8 mouse cellular contexts compared by ENCODE assay signal in the genomic region with DNA sequence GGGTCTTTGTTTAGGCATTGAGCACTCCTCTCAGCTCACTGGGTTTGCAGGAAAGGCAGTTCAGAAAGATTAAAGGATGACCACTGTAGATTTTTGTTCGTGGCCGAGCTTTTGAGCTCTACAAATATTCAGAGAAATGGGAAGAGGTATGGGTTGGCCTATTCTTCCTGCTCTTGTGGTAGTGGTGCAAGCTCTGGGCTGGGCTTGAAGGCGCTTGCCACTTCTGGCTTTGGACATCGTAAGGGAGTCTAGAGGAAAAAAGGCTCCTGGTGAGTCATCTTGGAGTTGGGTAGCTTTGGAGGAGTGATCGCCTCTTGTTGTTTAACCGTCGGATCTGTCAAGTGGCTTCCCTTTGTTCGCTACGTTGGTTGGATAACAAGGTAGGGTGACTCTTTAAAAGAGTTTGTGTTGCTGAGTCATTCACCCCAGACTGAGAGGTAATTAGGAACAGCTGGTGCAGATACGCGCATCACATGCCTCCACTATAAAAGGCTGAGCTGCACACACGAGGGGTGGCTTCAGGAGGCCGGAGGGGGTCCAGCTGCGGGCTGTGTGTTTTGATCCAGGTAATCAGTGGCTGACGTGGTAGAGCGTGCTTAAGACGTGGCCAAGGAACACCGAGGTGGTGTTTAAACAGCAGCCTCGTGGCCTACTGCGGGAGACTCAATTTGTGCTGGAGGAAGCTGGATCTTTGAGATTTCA. TPM values are rescaled to one million over a fixed set of nuclear protein-coding genes. Genes with fewer than 3 reads are reported as not detected.
DNase-seq lines count a peak whose midpoint lies in the region; ATAC-seq and TF ChIP-seq lines count a peak whose summit lies in the region.

No protein-coding gene starts in this region.

- no peak for TF ChIP-seq CTCF in left cerebral cortex, adult 2 months (IDR thresholded peaks at IDR 0.05)
- no peak for TF ChIP-seq CTCF in forebrain, postnatal 0 days (IDR thresholded peaks at IDR 0.05; ENCODE audit: low read depth)

- no peak for TF ChIP-seq POLR2A in limb, embryonic 14.5 days (IDR thresholded peaks at IDR 0.05; ENCODE audit: borderline replicate concordance, extremely low read depth, insufficient read depth, insufficient read length)

- intact Hi-C loops in left cerebral cortex, adult 2 months (cut with DNase I), result loop anchor here (5.0 kb wide), 2 partner anchors 98 to 193 kb away; no protein-coding TSS in a partner anchor

- H3K27ac ChIP-seq in left cerebral cortex, adult 2 months, result peak overlapping the region; percentile 83
- H3K27ac ChIP-seq in forebrain, postnatal 0 days (ENCODE audit: low read depth, low read length), result peak overlapping the region; percentile 91
- peak overlapping the region; percentile 96 for H3K27ac ChIP-seq in hindbrain, embryonic 14.5 days
- peak overlapping the region; percentile 83 for H3K27ac ChIP-seq in limb, embryonic 14.5 days (replicated peaks; ENCODE audit: low read depth, low read length)
- peak overlapping the region; percentile 92 for H3K27ac ChIP-seq in midbrain, embryonic 14.5 days (replicated peaks; ENCODE audit: low read depth, low read length)

- no peaks in the 10 kb centered on the region for H3K9me3 ChIP-seq in forebrain, postnatal 0 days (ENCODE audit: low read length)
- H3K9me3 ChIP-seq in hindbrain, embryonic 14.5 days (ENCODE audit: control insufficient read depth, low read length), result no peaks in the 10 kb centered on the region
- H3K9me3 ChIP-seq in limb, embryonic 14.5 days (ENCODE audit: control insufficient read depth, low read length), result no peaks in the 10 kb centered on the region
- no peaks in the 10 kb centered on the region for H3K9me3 ChIP-seq in midbrain, embryonic 14.5 days (ENCODE audit: control insufficient read depth, low read length)

- no peaks in the 10 kb centered on the region for H3K36me3 ChIP-seq in forebrain, postnatal 0 days (ENCODE audit: insufficient read depth)
- no peaks in the 10 kb centered on the region for H3K36me3 ChIP-seq in hindbrain, embryonic 14.5 days (replicated peaks; ENCODE audit: control insufficient read depth, insufficient read depth)
- no peaks in the 10 kb centered on the region for H3K36me3 ChIP-seq in limb, embryonic 14.5 days (ENCODE audit: control insufficient read depth, insufficient read depth, low read length)
- no peaks in the 10 kb centered on the region for H3K36me3 ChIP-seq in midbrain, embryonic 14.5 days (ENCODE audit: control insufficient read depth, insufficient read depth, low read length)

- WGBS in forebrain, postnatal 0 days, result under 1% methylated on average over 20 of the region's 20 CpGs
- WGBS in hindbrain, embryonic 14.5 days, result under 1% methylated on average over 20 of the region's 20 CpGs
- 2% methylated on average over 20 of the region's 20 CpGs for whole genome bisulfite sequencing in limb, embryonic 14.5 days
- 0% methylated on average over 20 of the region's 20 CpGs for WGBS in midbrain, embryonic 14.5 days

- H3K4me2 ChIP-seq in forebrain, postnatal 0 days (ENCODE audit: low read depth), result peak overlapping the region; percentile 72
- H3K4me2 ChIP-seq in hindbrain, embryonic 14.5 days (replicated peaks), result peak overlapping the region; percentile 75
- H3K4me2 ChIP-seq in limb, embryonic 14.5 days (replicated peaks; ENCODE audit: low read depth, low read length, severe bottlenecking), result peak overlapping the region; percentile 75
- H3K4me2 ChIP-seq in midbrain, embryonic 14.5 days (ENCODE audit: low read length), result peak overlapping the region; percentile 72

- H3K9ac ChIP-seq in forebrain, postnatal 0 days, result peak overlapping the region; percentile 96
- H3K9ac ChIP-seq in hindbrain, embryonic 14.5 days, result peak overlapping the region; percentile 98
- H3K9ac ChIP-seq in limb, embryonic 14.5 days (ENCODE audit: low read depth, low read length, severe bottlenecking), result peak overlapping the region; percentile 94
- H3K9ac ChIP-seq in midbrain, embryonic 14.5 days (replicated peaks; ENCODE audit: low read length), result peak overlapping the region; percentile 97

- H3K27me3 ChIP-seq in forebrain, postnatal 0 days (ENCODE audit: insufficient read depth, low read length), result no peaks in the 10 kb centered on the region
- no peaks in the 10 kb centered on the region for H3K27me3 ChIP-seq in hindbrain, embryonic 14.5 days (ENCODE audit: control insufficient read depth, insufficient read depth, low read length)
- H3K27me3 ChIP-seq in limb, embryonic 14.5 days (ENCODE audit: control insufficient read depth, insufficient read depth, low read length), result no peaks in the 10 kb centered on the region
- H3K27me3 ChIP-seq in midbrain, embryonic 14.5 days (ENCODE audit: control insufficient read depth, insufficient read depth, low read length), result no peaks in the 10 kb centered on the region

- no peak for DNase-seq in left cerebral cortex, adult 2 months (ENCODE audit: extremely low spot score in 1 of 2, low spot score in 2 of 2)
- no peak for DNase-seq in left cerebral cortex, adult 8-10 months (ENCODE audit: low spot score in 2 of 2)
- peak; percentile 84 for DNase-seq in c-Kit-negative CD71-positive TER-119-positive erythroid progenitor cells, embryonic 14.5 days (ENCODE audit: low read depth, low spot score)
- DNase-seq in forebrain, postnatal 0 days, result peak; percentile 71
- DNase-seq in hindbrain, embryonic 14.5 days (ENCODE audit: low spot score), result peak; percentile 72
- peak; percentile 76 for DNase-seq in limb, embryonic 14.5 days (ENCODE audit: low spot score)
- DNase-seq in midbrain, embryonic 14.5 days, result peak; percentile 76
- peak; percentile 49 to 73 for DNase-seq in spleen, postnatal 4 days (ENCODE audit: low spot score in 2 of 2)

- peaks cover 5% of the 10 kb centered on the region for H3K4me1 ChIP-seq in forebrain, postnatal 0 days (ENCODE audit: insufficient read depth)
- peaks cover 23% of the 10 kb centered on the region for H3K4me1 ChIP-seq in hindbrain, embryonic 14.5 days (replicated peaks; ENCODE audit: control insufficient read depth, insufficient read depth, low read length)
- peaks cover 9% of the 10 kb centered on the region for H3K4me1 ChIP-seq in limb, embryonic 14.5 days (ENCODE audit: control insufficient read depth, insufficient read depth, low read length)
- H3K4me1 ChIP-seq in midbrain, embryonic 14.5 days (ENCODE audit: control insufficient read depth, insufficient read depth, low read length), result peaks cover 9% of the 10 kb centered on the region; the same call in 1 of the 2 replicates

- H3K4me3 ChIP-seq in left cerebral cortex, adult 2 months, result peak overlapping the region; percentile 82
- peak overlapping the region; percentile 93 for H3K4me3 ChIP-seq in forebrain, postnatal 0 days (ENCODE audit: low read depth, low read length)
- peak overlapping the region; percentile 91 for H3K4me3 ChIP-seq in hindbrain, embryonic 14.5 days (replicated peaks; ENCODE audit: low read length)
- peak overlapping the region; percentile 84 for H3K4me3 ChIP-seq in limb, embryonic 14.5 days (replicated peaks; ENCODE audit: low read length)
- peak overlapping the region; percentile 76 for H3K4me3 ChIP-seq in midbrain, embryonic 14.5 days (replicated peaks; ENCODE audit: low read depth, low read length)

- peak; percentile 40 for ATAC-seq in forebrain, postnatal 0 days
- peak; percentile 31 for ATAC-seq in hindbrain, embryonic 14.5 days (ENCODE audit: low FRiP score)
- peak; percentile 39 for ATAC-seq in limb, embryonic 14.5 days (ENCODE audit: low FRiP score, low read depth)
- peak; percentile 18; the same call in 1 of the 2 replicates for ATAC-seq in midbrain, embryonic 14.5 days (ENCODE audit: low FRiP score, low TSS enrichment)

RNA-seq across cellular contexts. Expression of gene Bach1, which starts 1.1 kb away (rescaled TPM):
- total RNA-seq in left cerebral cortex, adult 2 months (2021), result 10 to 100 TPM; 12.8 to 13.1 TPM
- 10 to 100 TPM; 12.4 to 15.1 (median 13.6) TPM for total RNA-seq in left cerebral cortex, adult 8-10 months (2022)
- 49.8 and 50.0 TPM in 2 replicates for total RNA-seq in forebrain, postnatal 0 days (2014; rRNA removed)
- polyA plus RNA-seq in forebrain, postnatal 0 days (2015; fragmentation: Nextera tagmentation; extraction: Ambion mirVana), result 11.4 and 13.0 TPM in 2 replicates
- polyA plus RNA-seq in hindbrain, embryonic 14.5 days (2014; fragmentation: Nextera tagmentation; extraction: Ambion mirVana), result 18.8 and 19.9 TPM in 2 replicates
- 16.1 and 16.4 TPM in 2 replicates for polyA plus RNA-seq in limb, embryonic 14.5 days (2012; rRNA removed)
- polyA plus RNA-seq in limb, embryonic 14.5 days (2014; fragmentation: Nextera tagmentation; extraction: Ambion mirVana), result 13.3 and 16.7 TPM in 2 replicates
- 16.2 and 20.3 TPM in 2 replicates for polyA plus RNA-seq in midbrain, embryonic 14.5 days (2014; fragmentation: Nextera tagmentation; extraction: Ambion mirVana)

Comparison
In these comparisons a context has a peak if more than half of its experiments do, and no peak if none do; other contexts are left out.
1. DNase-seq: peak in c-Kit-negative CD71-positive TER-119-positive erythroid progenitor cells, embryonic 14.5 days (single experiment), forebrain, postnatal 0 days (single experiment), hindbrain, embryonic 14.5 days (single experiment), limb, embryonic 14.5 days (single experiment), midbrain, embryonic 14.5 days (single experiment) and spleen, postnatal 4 days (2 of 2); none in left cerebral cortex, adult 2 months (0 of 2) and left cerebral cortex, adult 8-10 months (0 of 2).
2. Peak in every context shown above with its lines, with median percentiles within 50 percentile points of each other: H3K27ac ChIP-seq, H3K4me3 ChIP-seq, ATAC-seq, H3K4me2 ChIP-seq and H3K9ac ChIP-seq.